Mouse (Mus musculus) right cerebral cortex, adult 2 months (tissue): ENCODE data around the gene Mark3.

ENCODE experiments used
- DNase-seq, 2 experiments: peaks; one replicate each; pipeline ENCODE4 v3.0.0; 2021 to 2022; ENCODE audit warnings: low spot score in 2 of 2

Mark3 gene

DNA sequence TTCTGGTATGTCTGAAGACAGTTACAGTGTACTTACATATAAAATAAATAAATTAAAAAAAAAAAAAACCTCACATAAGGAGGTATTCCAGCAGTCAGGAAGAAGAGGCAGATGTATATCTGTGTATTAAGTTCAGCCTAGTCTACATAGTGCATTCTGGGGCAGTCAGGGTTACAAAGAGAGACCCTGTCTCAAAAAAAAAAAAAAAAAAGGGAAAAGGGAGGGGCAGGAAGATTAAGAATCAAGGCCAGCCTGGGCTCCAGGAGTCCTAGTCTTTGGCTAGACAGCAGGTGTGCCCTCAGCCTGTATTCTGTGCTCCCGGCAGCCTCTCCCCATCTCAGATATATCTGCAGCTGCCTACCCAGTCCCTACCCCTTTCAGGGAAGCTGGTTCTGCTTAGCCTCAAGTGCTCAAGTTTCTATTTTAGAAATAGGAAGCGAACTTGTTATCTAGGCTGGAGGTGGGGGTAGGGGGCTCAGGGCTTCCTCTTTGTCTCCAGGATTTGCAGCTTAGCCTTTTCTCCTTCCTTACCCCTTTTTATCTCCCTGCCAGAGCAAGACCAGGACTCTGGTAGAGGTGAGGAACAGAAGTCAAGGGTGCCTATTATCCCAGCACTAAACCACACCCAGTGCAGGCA, 100.6 kb downstream of the Mark3 start:
- no peak for DNase-seq

- no peak for DNase-seq
Observed at GRCm38 (mm10) chr12:111675797-111676580, 101.7 kb downstream of the Mark3 start.

DNA sequence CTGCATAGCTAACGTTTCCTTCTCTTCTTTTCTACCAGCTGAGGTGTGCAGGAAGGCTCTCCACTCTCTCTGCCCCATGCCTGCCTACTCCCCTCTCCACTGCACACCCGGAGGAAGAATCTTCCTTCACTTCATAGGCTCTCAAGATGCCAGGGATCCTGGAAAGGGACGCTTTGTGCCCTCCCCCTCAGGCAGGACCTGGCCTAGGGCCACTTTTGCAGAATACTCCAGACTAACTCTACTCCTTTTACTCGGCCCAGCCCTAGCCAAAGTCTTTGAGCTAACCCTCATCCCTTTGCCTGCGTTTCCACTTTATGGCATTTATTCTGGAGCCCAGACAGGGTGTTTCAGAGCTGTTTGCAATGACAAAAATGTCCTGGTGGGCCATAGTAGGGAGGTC, 103.1 kb downstream of the Mark3 start:
- no peak for DNase-seq

DNA sequence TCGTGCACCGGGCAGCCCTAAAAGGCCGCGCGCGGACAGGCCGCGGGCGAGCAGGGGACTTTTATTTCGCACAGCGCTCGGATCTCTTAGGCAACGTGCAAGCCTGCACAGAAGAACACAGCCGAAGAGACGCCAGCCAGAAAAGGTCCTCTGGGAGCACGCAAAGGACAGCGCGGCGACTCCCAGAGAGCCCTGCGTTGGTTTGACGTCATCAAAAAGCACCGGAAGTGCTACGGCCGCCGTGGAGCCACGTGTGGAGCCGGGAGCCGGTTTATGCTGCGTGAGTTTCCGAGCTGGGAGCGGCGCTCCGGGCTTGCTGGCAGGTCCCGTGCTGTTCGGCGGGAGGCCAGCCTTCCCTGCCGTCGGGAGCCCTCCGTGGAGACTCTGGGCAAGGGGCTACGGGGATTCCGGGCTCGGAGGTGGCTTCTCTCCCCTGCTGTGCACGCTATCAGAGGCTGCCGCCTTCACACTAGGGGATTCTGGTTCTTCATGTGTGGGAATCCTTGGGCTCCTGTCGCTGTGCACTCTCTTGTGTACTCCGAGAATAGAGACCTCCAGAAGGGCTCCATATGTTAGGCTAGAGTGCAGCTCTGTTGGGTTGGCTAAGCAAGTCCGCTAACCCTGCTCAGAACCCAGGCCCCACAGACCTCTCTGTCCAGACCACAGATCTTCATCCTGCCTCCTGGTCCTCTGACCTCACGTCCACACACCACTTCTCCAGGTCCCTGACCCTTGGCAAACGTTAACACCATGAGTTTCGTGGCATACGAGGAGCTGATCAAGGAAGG, 103.8 kb downstream of the Mark3 start, which contains the start of gene Trmt61a:
Trmt61a (plus strand) TSS at position 224 of the 788 bp plus-strand sequence.
- peak; percentile 87 to 90 for DNase-seq

GRCm38 (mm10) chr12:111678670-111678933, 104.3 kb downstream of the Mark3 start:
- no peak for DNase-seq

DNA sequence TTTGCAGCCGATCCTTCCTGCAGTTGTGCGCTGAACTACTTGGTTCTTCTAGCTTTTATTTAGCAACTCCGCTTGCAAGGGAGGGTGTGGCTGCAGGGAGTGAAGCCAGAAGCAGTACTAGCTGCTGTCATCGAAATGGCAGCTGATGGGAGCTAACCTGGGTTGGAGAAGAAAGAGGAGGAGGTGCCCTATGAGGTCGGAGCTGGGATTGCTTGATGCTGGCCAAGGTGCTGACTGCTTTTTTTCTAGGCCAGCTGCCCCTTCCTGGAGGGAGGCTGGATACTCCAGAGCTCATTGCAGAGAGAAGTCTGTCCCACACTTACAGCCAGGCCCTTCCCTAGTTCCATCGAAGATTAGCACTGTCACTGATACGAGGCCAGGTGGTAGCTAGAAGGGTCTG, 104.7 kb downstream of the Mark3 start:
- no peak for DNase-seq

DNA sequence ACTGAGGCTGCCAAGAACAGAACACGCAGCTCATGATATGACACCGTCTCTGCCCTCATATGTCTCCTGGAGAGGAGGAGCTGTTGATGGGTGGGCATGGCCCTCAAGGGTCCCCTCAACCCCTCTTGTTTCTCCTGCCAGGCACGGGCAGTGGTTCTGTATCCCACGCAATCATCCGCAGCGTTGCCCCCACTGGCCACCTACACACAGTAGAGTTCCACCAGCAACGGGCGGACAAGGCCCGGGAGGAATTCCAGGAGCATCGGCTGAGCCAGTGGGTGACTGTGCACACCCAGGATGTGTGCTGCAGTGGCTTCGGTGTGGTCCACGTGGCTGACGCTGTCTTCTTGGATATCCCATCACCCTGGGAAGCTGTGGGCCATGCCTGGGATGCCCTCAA, 106.3 kb downstream of the Mark3 start:
- DNase-seq: peak in 1 of 2 experiments; percentile 32

- DNase-seq: no peak
Observed at GRCm38 (mm10) chr12:111681305-111681704, 107.0 kb downstream of the Mark3 start.

- DNase-seq: no peak
Observed at GRCm38 (mm10) chr12:111682003-111682402, 107.7 kb downstream of the Mark3 start.

DNA sequence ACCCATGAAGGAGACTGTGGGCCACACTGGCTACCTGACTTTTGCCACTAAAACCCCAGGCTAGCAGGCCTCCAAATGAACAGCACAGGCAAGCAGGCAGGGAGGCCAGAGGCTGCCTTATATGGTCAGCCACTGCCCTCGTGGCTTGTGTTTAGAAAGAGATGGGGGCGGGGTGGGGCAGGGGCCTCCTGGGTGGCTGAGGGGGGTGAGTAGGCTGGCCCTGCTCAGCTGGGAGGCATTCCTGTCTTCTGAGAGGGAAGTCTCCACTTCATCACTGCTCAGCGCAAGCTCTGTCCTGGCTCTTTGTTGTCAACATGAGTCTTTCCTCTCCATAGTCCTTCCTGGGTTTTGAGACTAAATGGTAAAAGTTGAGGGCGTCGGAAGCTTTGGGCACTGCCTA, 108.5 kb downstream of the Mark3 start:
- no peak for DNase-seq

GRCm38 (mm10) chr12:111686390-111686789, 112.1 kb downstream of the Mark3 start:
- DNase-seq: no peak

DNA sequence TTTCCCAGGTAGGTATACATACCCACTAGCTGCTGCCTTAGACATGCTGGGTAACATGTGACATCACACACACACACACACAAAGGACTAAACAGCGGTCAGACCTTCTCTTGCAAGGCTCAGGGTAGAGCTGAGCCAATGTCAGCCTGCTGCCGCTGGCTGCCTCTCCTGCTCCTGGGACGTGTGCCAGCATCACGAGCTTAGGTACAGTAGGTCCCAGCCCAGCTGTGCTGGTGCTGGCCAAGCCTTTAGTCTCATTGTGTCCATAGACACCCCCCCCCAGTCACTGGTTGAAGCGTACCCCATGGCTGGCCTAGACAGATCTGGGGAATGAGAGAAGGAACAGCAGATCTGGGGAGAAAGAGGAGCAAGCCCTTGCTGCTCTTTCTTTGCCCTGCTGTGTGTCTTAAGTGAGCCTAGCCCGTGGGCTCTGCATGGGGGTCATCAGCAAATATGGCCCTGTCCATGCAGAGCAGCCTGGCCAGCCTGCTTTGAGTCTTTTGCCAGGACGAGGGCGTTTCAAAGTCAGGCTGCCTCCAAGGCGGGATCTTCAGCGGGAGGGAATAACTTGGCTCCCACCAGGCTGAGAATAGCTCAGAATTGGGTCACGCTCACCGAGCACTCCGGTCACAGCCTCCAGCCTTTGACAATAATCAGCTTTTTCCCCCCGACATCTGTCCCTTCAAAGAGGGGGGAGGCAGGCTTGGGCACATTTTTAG, 113.2 kb downstream of the Mark3 start:
- DNase-seq: peak; percentile 57 to 67

GRCm38 (mm10) chr12:111688069-111688428, 113.7 kb downstream of the Mark3 start:
- no peak for DNase-seq

DNA sequence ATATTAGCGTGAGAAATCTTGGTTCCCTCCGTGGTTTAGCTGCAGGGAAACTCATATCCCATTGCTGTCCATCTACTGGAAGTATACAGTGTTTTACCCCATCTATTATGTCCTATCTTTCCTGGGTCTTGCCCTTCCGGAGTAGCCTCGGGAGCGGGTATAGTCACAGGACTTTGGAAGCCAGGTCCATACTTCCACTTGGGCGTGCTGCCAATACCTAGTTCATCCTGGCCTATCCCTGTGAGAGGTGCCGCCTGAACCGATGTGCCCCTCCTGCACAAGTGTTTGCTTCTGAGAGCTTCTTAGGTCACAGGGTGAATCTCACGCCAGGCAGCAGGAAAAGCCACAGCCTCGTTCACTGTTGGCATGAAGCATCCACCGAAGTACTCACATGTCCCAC, 115.1 kb downstream of the Mark3 start:
- no peak for DNase-seq

DNA sequence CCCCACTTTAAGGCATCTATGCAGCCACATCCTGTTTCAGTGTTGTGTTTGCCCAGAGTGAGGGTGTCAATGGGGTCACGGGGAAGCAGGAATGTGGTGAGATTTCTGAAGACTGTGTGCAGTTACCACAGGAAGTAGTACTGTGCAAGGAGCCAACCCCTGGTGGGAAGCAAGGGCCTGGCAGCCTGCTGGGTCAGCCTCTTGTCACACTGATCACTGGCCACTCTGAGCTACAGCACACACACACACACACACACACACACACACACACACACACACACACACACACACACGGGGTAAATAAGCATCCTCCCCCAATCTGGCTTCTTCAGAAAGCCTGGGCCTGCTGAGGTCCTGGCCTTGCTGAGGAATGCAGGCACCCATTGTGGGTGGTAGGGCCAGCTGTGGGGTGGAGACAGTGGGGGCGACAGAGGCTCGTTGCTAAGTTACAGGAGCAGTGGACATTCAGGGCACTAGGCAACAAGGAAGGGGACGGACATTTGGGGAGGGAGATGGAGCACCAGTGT, 117.1 kb downstream of the Mark3 start:
- no peak for DNase-seq

GRCm38 (mm10) chr12:111692899-111693298, 118.6 kb downstream of the Mark3 start:
- DNase-seq: no peak

GRCm38 (mm10) chr12:111693341-111694270, 119.3 kb downstream of the Mark3 start:
- peak in 1 of 2 experiments; percentile 55 for DNase-seq

GRCm38 (mm10) chr12:111694271-111694781, 120.0 kb downstream of the Mark3 start:
- DNase-seq: peak in 1 of 2 experiments; percentile 36

- peak in 1 of 2 experiments; percentile 34 for DNase-seq
Observed at GRCm38 (mm10) chr12:111694880-111695804, 120.8 kb downstream of the Mark3 start.
